Mouse (Mus musculus) E14TG2a.4 (cell line): ENCODE measurements around the gene Tmem30c.

Experiments used
- CTCF ChIP-seq: conservative IDR thresholded peaks from 2 replicates; pipeline ENCODE4 v1.5.1; 2014; ENCODE audit warnings: low read length
- NANOG ChIP-seq: IDR thresholded peaks from 2 replicates; pipeline ENCODE4 v1.6.1; 2014; ENCODE audit warnings: borderline replicate concordance, low read length, mixed read lengths
- POU5F1 ChIP-seq: IDR thresholded peaks from 2 replicates; pipeline ENCODE4 v1.6.1; 2014; ENCODE audit warnings: low read length, borderline replicate concordance

GRCm38 (mm10) chr16:57302792-57303698, 10.4 kb upstream of the Tmem30c start:
- TF ChIP-seq CTCF (no peak), NANOG (no peak), POU5F1 (no peak)
